Mouse (Mus musculus): ENCODE results near the gene Zfp1. TPM values are rescaled to one million over a fixed set of nuclear protein-coding genes. Genes with fewer than 3 reads are reported as not detected.

Zfp1 gene
- polyA plus RNA-seq, 1 experiment from 2014 or later: 15.9 TPM

DNA sequence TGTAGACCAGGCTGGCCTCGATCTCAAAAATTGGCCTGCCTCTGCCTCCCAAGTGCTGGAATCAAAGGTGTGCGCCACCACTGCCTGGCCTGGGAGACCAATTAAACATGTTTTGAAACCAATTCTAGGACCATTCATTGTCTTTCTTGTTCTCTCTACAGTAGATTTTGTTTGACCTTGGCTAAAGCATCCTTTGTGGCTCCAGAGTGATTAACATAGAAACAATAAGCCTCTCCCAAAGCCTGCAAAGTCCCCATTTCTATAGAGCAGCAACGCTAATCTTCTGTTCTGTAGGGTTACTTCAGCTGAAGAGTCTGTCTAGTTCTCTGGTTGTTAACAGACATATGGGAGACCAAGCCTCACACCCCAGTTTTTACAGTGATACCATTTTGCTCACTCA is 7.5 kb downstream of the Zfp1 start:
- no peak overlapping the region for H3K4me3 ChIP-seq (replicated peaks; ENCODE audit: low read depth, low read length)
- ATAC-seq (replicated peaks; ENCODE audit: low FRiP score, low read depth) (no peak), DNase-seq (ENCODE audit: low spot score) (no peak)
- 95% methylated on average over 3 of the region's 3 CpGs for WGBS
- H3K27me3 ChIP-seq (ENCODE audit: insufficient read depth, low read length): no peaks in the 10 kb centered on the region
- H3K27ac ChIP-seq: no peak overlapping the region
- H3K4me2 ChIP-seq (ENCODE audit: low read length): no peak overlapping the region
- H3K4me1 ChIP-seq (replicated peaks; ENCODE audit: insufficient read depth, low read length): no peaks in the 10 kb centered on the region
- no peak for TF ChIP-seq CTCF (IDR thresholded peaks at IDR 0.05; ENCODE audit: low read depth)
- H3K36me3 ChIP-seq (ENCODE audit: insufficient read depth, low read length): no peaks in the 10 kb centered on the region
- no peaks in the 10 kb centered on the region for H3K9me3 ChIP-seq (replicated peaks; ENCODE audit: low read length)
- H3K9ac ChIP-seq (ENCODE audit: low read depth, low read length): no peak overlapping the region

DNA sequence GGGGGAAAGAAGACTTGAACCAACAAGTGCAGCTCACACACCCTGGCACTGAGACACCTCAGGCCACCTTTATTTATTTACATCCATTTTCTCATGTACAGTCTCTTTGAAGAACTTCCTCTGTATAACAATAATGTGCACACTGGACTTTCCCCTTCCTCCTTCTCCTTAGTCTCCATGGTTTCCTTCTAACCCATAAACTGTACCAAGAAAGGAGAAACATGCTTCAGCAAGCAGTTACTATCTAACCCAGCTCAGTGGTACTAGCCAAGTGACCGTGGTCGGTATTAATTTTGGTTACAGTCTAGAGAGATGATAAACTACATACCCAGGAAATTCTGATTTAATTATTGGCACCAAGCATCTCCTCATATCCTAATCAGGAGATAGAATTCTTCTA is 10.3 kb downstream of the Zfp1 start:
- Histone ChIP-seq H3K36me3 (ENCODE audit: insufficient read depth, low read length) (no peaks in the 10 kb centered on the region), H3K4me3 (replicated peaks; ENCODE audit: low read depth, low read length) (no peak overlapping the region), H3K9me3 (replicated peaks; ENCODE audit: low read length) (no peaks in the 10 kb centered on the region), H3K4me1 (replicated peaks; ENCODE audit: insufficient read depth, low read length) (peaks cover 10% of the 10 kb centered on the region; the same call in 1 of the 2 replicates), H3K4me2 (ENCODE audit: low read length) (no peak overlapping the region), H3K9ac (ENCODE audit: low read depth, low read length) (no peak overlapping the region), H3K27me3 (ENCODE audit: insufficient read depth, low read length) (no peaks in the 10 kb centered on the region), H3K27ac (no peak overlapping the region)
- ATAC-seq (replicated peaks; ENCODE audit: low FRiP score, low read depth) (no peak), DNase-seq (ENCODE audit: low spot score) (no peak)
- WGBS: 82% methylated on average over 2 of the region's 2 CpGs
- TF ChIP-seq CTCF (IDR thresholded peaks at IDR 0.05; ENCODE audit: low read depth): no peak

DNA sequence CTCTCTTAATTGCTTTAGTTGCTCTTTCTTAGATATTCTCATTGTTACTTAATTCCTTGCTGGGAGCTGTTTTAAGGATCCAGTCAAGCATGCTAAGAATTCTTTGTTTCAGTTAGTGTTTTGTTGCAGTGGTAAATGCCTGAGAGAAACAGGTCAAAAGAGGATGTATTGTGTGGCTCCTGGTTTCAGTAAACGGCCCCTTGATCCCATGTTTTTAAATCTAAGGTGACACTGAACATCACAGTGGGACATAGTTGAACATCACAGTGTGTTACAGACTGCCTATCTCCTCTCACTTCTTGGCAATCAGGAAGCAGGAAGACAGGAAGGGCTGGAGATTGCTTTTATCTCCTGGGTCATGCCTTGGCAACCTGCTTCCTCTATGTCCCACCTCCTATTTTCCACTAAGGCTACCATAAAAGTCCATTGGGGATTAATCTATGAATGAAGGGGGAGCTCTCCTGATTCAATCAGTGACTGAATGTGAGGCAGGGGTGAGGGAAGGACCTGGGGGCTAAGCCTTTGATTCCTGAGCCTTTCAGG is 14.2 kb downstream of the Zfp1 start:
- H3K36me3 ChIP-seq (ENCODE audit: insufficient read depth, low read length): no peaks in the 10 kb centered on the region
- no peaks in the 10 kb centered on the region for H3K9me3 ChIP-seq (replicated peaks; ENCODE audit: low read length)
- peaks cover 10% of the 10 kb centered on the region; the same call in 1 of the 2 replicates for H3K4me1 ChIP-seq (replicated peaks; ENCODE audit: insufficient read depth, low read length)
- H3K4me2 ChIP-seq (ENCODE audit: low read length): no peak overlapping the region
- WGBS: 38% methylated on average over 1 of the region's 1 CpGs
- no peak overlapping the region for H3K4me3 ChIP-seq (replicated peaks; ENCODE audit: low read depth, low read length)
- no peaks in the 10 kb centered on the region for H3K27me3 ChIP-seq (ENCODE audit: insufficient read depth, low read length)
- no peak for TF ChIP-seq CTCF (IDR thresholded peaks at IDR 0.05; ENCODE audit: low read depth)
- no peak overlapping the region for H3K27ac ChIP-seq
- H3K9ac ChIP-seq (ENCODE audit: low read depth, low read length): no peak overlapping the region
- DNase-seq (ENCODE audit: low spot score): no peak
- ATAC-seq (replicated peaks; ENCODE audit: low FRiP score, low read depth): no peak

DNA sequence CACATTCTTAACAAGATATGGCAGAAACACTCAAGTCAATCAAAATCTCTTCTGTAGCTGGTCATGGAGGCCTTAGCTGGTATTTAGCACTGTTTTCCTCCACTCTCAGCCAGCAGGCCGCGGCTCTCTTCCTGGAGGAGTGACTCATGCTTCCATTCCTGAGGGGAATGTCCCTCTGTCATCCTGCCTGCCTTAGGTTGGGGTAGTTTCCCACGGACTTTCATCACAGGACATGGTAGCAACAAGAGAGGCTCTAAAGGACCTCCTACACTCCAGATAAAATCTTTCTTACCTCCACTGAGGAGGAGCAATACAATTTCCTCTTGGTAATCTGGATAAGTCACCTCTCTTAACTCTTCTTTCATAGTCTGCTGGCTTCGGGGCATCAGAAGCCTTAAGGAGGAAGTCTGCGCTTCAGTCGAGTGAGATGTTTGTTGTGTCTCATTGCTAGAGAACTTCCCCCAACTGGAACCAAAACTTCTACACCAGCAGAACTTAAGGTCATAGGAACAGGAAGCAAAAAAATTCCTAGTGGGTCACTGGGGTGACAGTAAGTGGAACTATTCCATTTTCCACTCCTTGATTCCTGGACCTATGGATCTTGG is 15.7 kb downstream of the Zfp1 start:
- Histone ChIP-seq H3K36me3 (ENCODE audit: insufficient read depth, low read length) (no peaks in the 10 kb centered on the region), H3K4me2 (ENCODE audit: low read length) (no peak overlapping the region), H3K4me1 (replicated peaks; ENCODE audit: insufficient read depth, low read length) (peaks cover 10% of the 10 kb centered on the region; the same call in 1 of the 2 replicates), H3K27me3 (ENCODE audit: insufficient read depth, low read length) (no peaks in the 10 kb centered on the region), H3K27ac (peak overlapping the region; percentile 33; the same call in 1 of the 2 replicates), H3K9me3 (replicated peaks; ENCODE audit: low read length) (no peaks in the 10 kb centered on the region), H3K9ac (ENCODE audit: low read depth, low read length) (no peak overlapping the region), H3K4me3 (replicated peaks; ENCODE audit: low read depth, low read length) (no peak overlapping the region)
- no peak for TF ChIP-seq CTCF (IDR thresholded peaks at IDR 0.05; ENCODE audit: low read depth)
- 53% methylated on average over 6 of the region's 6 CpGs for WGBS
- ATAC-seq (replicated peaks; ENCODE audit: low FRiP score, low read depth) (no peak), DNase-seq (ENCODE audit: low spot score) (peak; percentile 50)

DNA sequence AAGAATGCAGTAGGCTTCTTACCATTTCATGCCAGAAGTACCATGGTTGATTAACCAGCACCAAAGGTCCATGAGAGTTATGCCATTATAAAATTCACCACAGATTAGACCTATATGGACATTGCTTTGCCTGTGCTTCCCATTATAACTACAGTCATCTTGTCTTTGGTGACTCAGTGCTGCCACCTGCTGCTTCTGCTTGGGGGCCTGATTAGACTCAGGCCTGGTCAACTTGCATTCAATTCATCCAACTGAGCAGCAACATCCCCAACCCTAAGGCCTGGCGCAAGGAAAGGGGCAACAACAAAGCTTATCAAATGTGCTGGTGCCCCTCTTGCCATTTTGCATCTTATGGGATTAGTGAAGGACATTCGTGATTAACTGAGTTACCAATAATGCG is 19.3 kb downstream of the Zfp1 start:
- peak; percentile 85 for DNase-seq (ENCODE audit: low spot score)
- H3K4me3 ChIP-seq (replicated peaks; ENCODE audit: low read depth, low read length): no peak overlapping the region
- H3K36me3 ChIP-seq (ENCODE audit: insufficient read depth, low read length): 0 out of 2 replicates have a peak, but pooled peaks cover 4% of the 10 kb centered on the region
- no peak overlapping the region for H3K4me2 ChIP-seq (ENCODE audit: low read length)
- peaks cover 7% of the 10 kb centered on the region; the same call in 1 of the 2 replicates for H3K4me1 ChIP-seq (replicated peaks; ENCODE audit: insufficient read depth, low read length)
- H3K9me3 ChIP-seq (replicated peaks; ENCODE audit: low read length): no peaks in the 10 kb centered on the region
- TF ChIP-seq CTCF (IDR thresholded peaks at IDR 0.05; ENCODE audit: low read depth): peak; percentile 93
- H3K27me3 ChIP-seq (ENCODE audit: insufficient read depth, low read length): no peaks in the 10 kb centered on the region
- no peak overlapping the region for H3K27ac ChIP-seq
- no peak overlapping the region for H3K9ac ChIP-seq (ENCODE audit: low read depth, low read length)
- 89% methylated on average over 3 of the region's 3 CpGs for whole genome bisulfite sequencing
- ATAC-seq (replicated peaks; ENCODE audit: low FRiP score, low read depth): no peak; the same call in 1 of the 2 replicates

DNA sequence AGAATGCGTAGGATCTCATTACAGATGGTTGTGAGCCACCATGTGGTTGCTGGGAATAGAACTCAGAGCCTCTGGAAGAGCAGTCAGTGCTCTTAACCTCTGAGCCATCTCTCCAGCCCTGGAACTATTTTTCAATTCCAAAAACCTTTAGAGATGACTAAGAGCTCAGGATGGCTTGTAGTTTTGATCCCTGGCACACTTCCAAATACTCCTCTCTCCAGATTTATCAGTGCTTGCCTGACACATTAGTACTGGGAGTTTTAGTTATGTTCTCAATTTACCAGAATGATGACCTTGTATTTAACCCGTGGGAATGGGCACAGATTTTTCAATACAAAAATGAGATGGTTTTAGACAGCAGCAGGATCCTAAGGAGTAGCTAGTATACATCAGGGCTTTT is 23.6 kb downstream of the Zfp1 start:
- H3K27me3 ChIP-seq (ENCODE audit: insufficient read depth, low read length): no peaks in the 10 kb centered on the region
- no peaks in the 10 kb centered on the region for H3K4me1 ChIP-seq (replicated peaks; ENCODE audit: insufficient read depth, low read length)
- no peaks in the 10 kb centered on the region for H3K9me3 ChIP-seq (replicated peaks; ENCODE audit: low read length)
- ATAC-seq (replicated peaks; ENCODE audit: low FRiP score, low read depth): no peak
- no peak for TF ChIP-seq CTCF (IDR thresholded peaks at IDR 0.05; ENCODE audit: low read depth)
- H3K4me3 ChIP-seq (replicated peaks; ENCODE audit: low read depth, low read length): no peak overlapping the region
- no peak overlapping the region for H3K27ac ChIP-seq
- 80% methylated on average over 2 of the region's 2 CpGs for WGBS
- no peak for DNase-seq (ENCODE audit: low spot score)
- H3K36me3 ChIP-seq (ENCODE audit: insufficient read depth, low read length): peaks cover 14% of the 10 kb centered on the region
- H3K4me2 ChIP-seq (ENCODE audit: low read length): no peak overlapping the region
- no peak overlapping the region for H3K9ac ChIP-seq (ENCODE audit: low read depth, low read length)
